Mouse (Mus musculus) neutrophil, adult 65 days (primary cell): ENCODE data around the gene B4galnt3. TPM values are rescaled to one million over a fixed set of nuclear protein-coding genes. Genes with fewer than 3 reads are reported as not detected.

ENCODE experiments used
- total RNA-seq: library from RNA; stranded (reverse); gene quantifications from 2 replicates; pipeline ENCODE4 v1.2.4, GENCODE M21; 2023

Gene B4galnt3
- total RNA-seq: not detected in 2 replicates

GRCm38 (mm10) chr6:120294056-120294784, at the start of gene B4galnt3, which contains the start of gene D330020A13Rik:
TSS of gene B4galnt3 (minus strand) at chr6:120294559.
TSS of gene D330020A13Rik (plus strand) at chr6:120294364.

Other genes starting within 250 kb of the B4galnt3 start
- not detected in 2 replicates for gene Ninj2, start 201.2 kb downstream of the B4galnt3 start, total RNA-seq
- gene D330020A13Rik, start 195 bp downstream of the B4galnt3 start, total RNA-seq: not detected in 2 replicates
- gene Kdm5a, start 69.6 kb upstream of the B4galnt3 start, total RNA-seq: 114 and 178 TPM in 2 replicates
- 8.5 and 8.7 TPM in 2 replicates for gene Ccdc77, start 69.8 kb upstream of the B4galnt3 start, total RNA-seq
- 376 and 459 TPM in 2 replicates for gene Il17ra, start 168.7 kb upstream of the B4galnt3 start, total RNA-seq
- gene Tmem121b, start 199.2 kb upstream of the B4galnt3 start, total RNA-seq: 0.13 TPM in 1 of 2 replicates, not detected in the other
- gene Hdhd5, start 236.8 kb upstream of the B4galnt3 start, total RNA-seq: 2.4 and 2.8 TPM in 2 replicates